Mouse (Mus musculus) myocyte (in vitro differentiated cells): ENCODE results near the gene Fos.

Source experiments
- CEBPB ChIP-seq: IDR thresholded peaks from 2 replicates; pipeline ENCODE4 v1.6.1; 2011; ENCODE audit warnings: mild to moderate bottlenecking, moderate library complexity; ENCODE audit not compliant: poor library complexity, insufficient read depth, severe bottlenecking
- MAX ChIP-seq: IDR thresholded peaks from one replicate; pipeline ENCODE4 v1.6.1; 2011; ENCODE audit warnings: low read depth, mild to moderate bottlenecking, control low read depth
- POLR2A ChIP-seq: IDR thresholded peaks from one replicate; pipeline ENCODE4 v1.6.1; 2011; ENCODE audit warnings: low read depth, mild to moderate bottlenecking, control low read depth, moderate library complexity; ENCODE audit not compliant: insufficient read length
- POLR2AphosphoS2 ChIP-seq: IDR thresholded peaks from one replicate; pipeline ENCODE4 v1.6.1; 2011; ENCODE audit warnings: low read depth, control low read depth; ENCODE audit not compliant: insufficient read length
- TCF12 ChIP-seq: IDR thresholded peaks from one replicate; pipeline ENCODE4 v1.6.1; 2011; ENCODE audit warnings: mild to moderate bottlenecking, control low read depth; ENCODE audit not compliant: poor library complexity, insufficient read depth, severe bottlenecking
- USF1 ChIP-seq: IDR thresholded peaks from one replicate; pipeline ENCODE4 v1.6.1; 2011; ENCODE audit warnings: low read depth, mild to moderate bottlenecking, control low read depth, moderate library complexity

DNA sequence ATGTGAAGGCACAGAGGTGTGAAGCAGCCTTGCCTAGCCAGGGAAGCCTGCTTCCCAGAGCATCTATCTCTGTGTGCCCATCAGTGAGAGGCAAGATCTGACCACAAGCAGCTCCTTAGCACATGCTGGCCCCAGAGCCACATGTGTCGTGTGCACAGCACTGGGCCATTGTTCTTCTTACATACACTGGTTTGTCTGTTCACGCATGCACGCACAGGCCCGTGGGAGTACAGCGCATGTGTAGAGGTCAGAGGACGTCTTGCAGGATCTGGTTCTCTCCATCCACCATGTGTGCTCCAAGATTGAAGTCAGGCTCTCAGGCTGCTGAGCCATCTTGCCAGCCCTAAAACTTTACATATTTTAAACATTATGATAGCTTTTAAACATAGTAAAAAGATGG lies 47.4 kb downstream of the Fos start:
- TF ChIP-seq POLR2AphosphoS2, result no peak
- no peak for TF ChIP-seq CEBPB
- TF ChIP-seq POLR2A, result no peak
- TF ChIP-seq USF1, result no peak
- no peak for TF ChIP-seq TCF12
- TF ChIP-seq MAX, result no peak
